Mouse (Mus musculus) liver, adult 2 months (tissue): ENCODE measurements around the gene Tmem135. TPM values are rescaled to one million over a fixed set of nuclear protein-coding genes. Genes with fewer than 3 reads are reported as not detected.
A peak's percentile ranks its signal among the peaks of the same experiment; 100 is the strongest.

ENCODE experiments used
- DNase-seq: peaks from one replicate; pipeline ENCODE4 v3.0.0-alpha.2; 2011; ENCODE audit warnings: low read depth, low spot score; ENCODE audit errors: extremely low read depth
- H3K27ac ChIP-seq: fragments of 200-500 bp; replicated peaks from 2 replicates; pipeline ENCODE4 v1.5.1; 2012; ENCODE audit warnings: low read depth, mild to moderate bottlenecking, control low read depth, inconsistent platforms, low read length; ENCODE audit not compliant: insufficient read depth
- H3K27me3 ChIP-seq: fragments of 200-500 bp; 2 replicates; pipeline ENCODE4 v1.6.1; 2012; ENCODE audit warnings: mild to moderate bottlenecking, moderate library complexity, low read length, inconsistent platforms; ENCODE audit not compliant: control insufficient read depth, insufficient read depth
- H3K36me3 ChIP-seq: fragments of 200-500 bp; 2 replicates; pipeline ENCODE4 v1.6.1; 2012; ENCODE audit warnings: low read length, inconsistent platforms; ENCODE audit not compliant: control insufficient read depth, insufficient read depth
- H3K4me1 ChIP-seq: fragments of 200-500 bp; 2 replicates; pipeline ENCODE4 v1.6.1; 2011; ENCODE audit warnings: low read length; ENCODE audit not compliant: control insufficient read depth, insufficient read depth
- H3K4me3 ChIP-seq: fragments of 200-500 bp; 2 replicates; pipeline ENCODE4 v1.5.1; 2011; ENCODE audit warnings: low read depth, mild to moderate bottlenecking, control low read depth, low read length, moderate library complexity; ENCODE audit not compliant: insufficient read depth
- H3K79me2 ChIP-seq: fragments of 200-500 bp; 2 replicates; pipeline ENCODE4 v1.6.1; 2012; ENCODE audit warnings: inconsistent platforms, mild to moderate bottlenecking, low read length, moderate library complexity; ENCODE audit not compliant: control insufficient read depth, insufficient read depth
- H3K9ac ChIP-seq: fragments of 200-500 bp; 2 replicates; pipeline ENCODE4 v1.6.1; 2012; ENCODE audit warnings: low read depth, mild to moderate bottlenecking, control low read depth, inconsistent platforms, low read length
- CTCF ChIP-seq: fragments of 200-500 bp; IDR thresholded peaks from 2 replicates; pipeline ENCODE4 v1.5.1; 2011; ENCODE audit warnings: low read depth, low read length, control low read depth
- POLR2A ChIP-seq: fragments of 200-500 bp; IDR thresholded peaks from 2 replicates; pipeline ENCODE4 v1.6.1; 2011; ENCODE audit warnings: low read length, control low read depth; ENCODE audit not compliant: insufficient read depth; ENCODE audit errors: extremely low read depth
- WGBS: fragments of 180-500 bp; shearing (Covaris S2); methylation state at CpG from one replicate; pipeline ENCODE4 v1.1.7; 2018; 5-methylcytosine and 5-hydroxymethylcytosine counted together
- polyA plus RNA-seq: library from polyadenylated mRNA; depleted of rRNA; stranded (reverse); fragments of >200 nt; gene quantifications from 2 replicates; pipeline ENCODE4 v1.2.3, GENCODE M21; 2012
- total RNA-seq: library from RNA; depleted of rRNA; stranded (reverse); fragments of >200 nt; gene quantifications from 2 replicates; pipeline ENCODE4 v1.2.3, GENCODE M21; 2014

Tmem135 gene
- total and polyA plus RNA-seq, 2 experiments, result 60.4 to 108 TPM

- no peak overlapping the region for H3K27ac ChIP-seq
- no peaks in the 10 kb centered on the region for H3K36me3 ChIP-seq
- no peak for TF ChIP-seq CTCF
- TF ChIP-seq POLR2A, result no peak
- peak; percentile 27 for DNase-seq
- no peaks in the 10 kb centered on the region for H3K4me1 ChIP-seq
- WGBS, result 64% methylated on average over 7 of the region's 7 CpGs
- no peak overlapping the region for H3K4me3 ChIP-seq
- no peaks in the 10 kb centered on the region for H3K27me3 ChIP-seq
- peaks cover 3% of the 10 kb centered on the region; the same call in 1 of the 2 replicates for H3K79me2 ChIP-seq
- no peak overlapping the region for H3K9ac ChIP-seq
Observed at GRCm38 (mm10) chr7:89248135-89248850, 155.7 kb downstream of the Tmem135 start.

DNA sequence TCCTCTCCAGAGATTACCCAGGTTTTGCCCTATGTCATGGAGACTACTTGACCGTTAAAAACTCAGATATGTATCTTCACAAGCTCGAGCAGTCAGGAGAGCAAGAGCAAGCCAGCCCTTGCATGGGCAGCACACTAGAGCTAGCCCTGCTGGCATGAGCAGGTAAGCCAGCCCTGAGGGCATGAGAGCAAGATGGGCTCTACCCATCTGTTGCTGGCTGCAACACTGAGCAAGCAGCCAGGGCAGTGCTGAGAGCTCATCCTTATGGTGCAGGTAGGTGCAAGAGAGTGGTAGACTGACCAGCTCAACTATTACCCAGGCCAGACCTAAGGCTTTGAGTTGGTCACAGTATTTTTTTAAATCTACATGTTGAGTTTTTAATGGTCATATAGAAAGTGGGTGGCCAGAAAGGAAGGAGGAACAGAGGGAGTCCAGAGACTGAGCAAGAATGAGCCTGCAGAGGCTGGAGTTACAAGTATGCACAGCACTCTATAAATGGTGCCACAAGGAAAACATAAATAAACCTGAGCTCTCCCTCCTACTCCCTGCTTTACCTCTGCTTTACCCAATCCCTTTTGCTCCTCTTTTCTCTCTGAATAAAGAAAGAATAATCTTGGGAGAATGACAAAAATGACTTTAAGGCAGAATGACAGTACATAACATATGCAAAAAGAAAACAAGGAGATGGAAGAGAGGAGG is 156.9 kb downstream of the Tmem135 start:
- Histone ChIP-seq H3K9ac (no peak overlapping the region), H3K27ac (no peak overlapping the region), H3K4me1 (no peaks in the 10 kb centered on the region), H3K27me3 (no peaks in the 10 kb centered on the region), H3K4me3 (no peak overlapping the region), H3K79me2 (peaks cover 3% of the 10 kb centered on the region; the same call in 1 of the 2 replicates), H3K36me3 (no peaks in the 10 kb centered on the region)
- 98% methylated on average over 2 of the region's 2 CpGs for WGBS
- DNase-seq, result no peak
- no peak for TF ChIP-seq POLR2A
- TF ChIP-seq CTCF, result no peak

GRCm38 (mm10) chr7:89242565-89242964 is 161.5 kb downstream of the Tmem135 start:
- H3K79me2 ChIP-seq, result peaks cover 10% of the 10 kb centered on the region
- H3K9ac ChIP-seq, result no peak overlapping the region
- DNase-seq, result no peak
- H3K4me1 ChIP-seq, result no peaks in the 10 kb centered on the region
- H3K27me3 ChIP-seq, result no peaks in the 10 kb centered on the region
- no peak overlapping the region for H3K27ac ChIP-seq
- 92% methylated on average over 4 of the region's 4 CpGs for WGBS
- TF ChIP-seq POLR2A (no peak), CTCF (no peak)
- H3K4me3 ChIP-seq, result no peak overlapping the region
- H3K36me3 ChIP-seq, result no peaks in the 10 kb centered on the region

DNA sequence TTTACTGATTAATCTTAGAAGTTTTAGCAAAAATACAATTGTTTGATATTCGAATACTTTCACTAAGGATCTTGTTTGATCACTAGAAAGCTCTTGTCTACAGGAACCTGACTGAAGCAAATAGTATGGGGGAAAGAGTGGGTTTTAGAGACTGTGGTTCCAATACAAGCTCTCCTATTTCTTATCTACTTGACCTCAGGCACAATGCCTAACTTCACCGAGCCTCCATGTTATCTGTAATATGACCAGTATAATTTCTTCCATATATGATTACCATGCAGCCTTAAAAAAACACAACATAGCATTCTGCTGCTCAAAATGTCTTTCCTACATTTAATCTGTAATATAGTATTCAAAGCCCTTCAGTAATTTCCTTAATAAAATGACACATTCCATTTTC is 161.9 kb downstream of the Tmem135 start:
- no peak overlapping the region for H3K27ac ChIP-seq
- H3K79me2 ChIP-seq, result peaks cover 10% of the 10 kb centered on the region
- WGBS, result 85% methylated on average over 2 of the region's 2 CpGs
- no peaks in the 10 kb centered on the region for H3K27me3 ChIP-seq
- DNase-seq, result no peak
- no peaks in the 10 kb centered on the region for H3K4me1 ChIP-seq
- TF ChIP-seq CTCF, result no peak
- TF ChIP-seq POLR2A, result no peak
- no peak overlapping the region for H3K4me3 ChIP-seq
- no peak overlapping the region for H3K9ac ChIP-seq
- no peaks in the 10 kb centered on the region for H3K36me3 ChIP-seq

DNA sequence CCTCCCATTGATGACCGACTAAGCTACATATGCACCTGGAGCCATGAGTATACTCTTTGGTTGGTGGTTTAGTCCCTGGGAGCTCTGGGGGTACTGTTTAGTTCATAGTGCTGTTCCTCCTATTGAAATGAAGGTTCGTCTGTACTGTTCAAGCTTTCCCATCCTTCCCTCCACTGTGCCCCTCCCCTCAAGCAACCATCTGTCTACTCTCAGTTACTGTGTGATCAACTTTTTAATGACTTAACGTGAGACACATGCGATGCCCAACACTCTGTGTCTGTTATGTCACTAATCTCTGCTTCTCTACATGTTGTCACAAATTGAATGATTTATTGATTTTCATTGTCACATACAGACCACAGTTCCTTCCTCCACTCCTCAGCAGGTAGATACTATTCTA is 164.4 kb downstream of the Tmem135 start:
- peaks cover 8% of the 10 kb centered on the region for H3K79me2 ChIP-seq
- no peak overlapping the region for H3K9ac ChIP-seq
- H3K27me3 ChIP-seq, result no peaks in the 10 kb centered on the region
- TF ChIP-seq POLR2A, result no peak
- no peak for TF ChIP-seq CTCF
- no peak overlapping the region for H3K4me3 ChIP-seq
- WGBS, result 89% methylated on average over 4 of the region's 4 CpGs
- H3K36me3 ChIP-seq, result no peaks in the 10 kb centered on the region
- H3K27ac ChIP-seq, result no peak overlapping the region
- H3K4me1 ChIP-seq, result no peaks in the 10 kb centered on the region; the same call in 1 of the 2 replicates
- no peak for DNase-seq

DNA sequence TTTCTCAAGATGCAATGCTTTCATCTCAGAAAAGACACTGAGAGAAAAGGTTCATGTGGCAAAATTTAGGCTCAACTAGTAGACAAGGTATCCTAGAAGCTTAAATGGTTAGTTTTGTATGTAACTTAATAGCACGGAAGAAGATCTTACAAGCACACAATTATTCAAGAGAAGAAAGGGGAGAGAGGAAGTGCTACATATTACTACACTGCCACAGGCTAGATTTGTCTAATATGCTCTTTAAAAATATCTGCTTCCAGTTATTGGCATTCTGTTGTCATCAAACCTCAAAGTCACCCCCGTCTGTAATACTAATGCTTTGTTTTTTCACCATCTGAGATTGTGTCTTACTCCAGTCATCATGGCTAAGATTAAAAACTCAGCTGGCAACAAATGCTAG is 167.4 kb downstream of the Tmem135 start:
- Histone ChIP-seq H3K79me2 (peaks cover 14% of the 10 kb centered on the region), H3K9ac (no peak overlapping the region), H3K27me3 (no peaks in the 10 kb centered on the region), H3K27ac (no peak overlapping the region), H3K4me3 (no peak overlapping the region), H3K4me1 (no peaks in the 10 kb centered on the region; the same call in 1 of the 2 replicates), H3K36me3 (no peaks in the 10 kb centered on the region)
- no peak for TF ChIP-seq CTCF
- TF ChIP-seq POLR2A, result no peak
- 76% methylated on average over 2 of the region's 2 CpGs for WGBS
- DNase-seq, result no peak
